Comparison of ENCODE assay signal across 27 mouse cellular contexts in genomic region chr5:90160281-90160680, GRCm38 (mm10).
"Had no signal": no experiment of that assay in that cellular context is flagged by ENCODE, and none has a peak within 500 bp of the region (broad histone marks: within the 10 kb centered on the region; RNA-seq: fewer than 3 reads in every experiment).

No protein-coding gene starts in this region.

- H3K4me2 ChIP-seq: embryonic facial prominence, embryonic 12.5 days; embryonic facial prominence, embryonic 13.5 days; embryonic facial prominence, embryonic 15.5 days; forebrain, embryonic 12.5 days; forebrain, embryonic 13.5 days; forebrain, embryonic 15.5 days had no signal

- H3K9ac ChIP-seq: embryonic facial prominence, embryonic 12.5 days; embryonic facial prominence, embryonic 13.5 days; embryonic facial prominence, embryonic 15.5 days; forebrain, embryonic 12.5 days; forebrain, embryonic 13.5 days; forebrain, embryonic 15.5 days; forebrain, postnatal 0 days had no signal

- H3K4me1 ChIP-seq: embryonic facial prominence, embryonic 12.5 days; embryonic facial prominence, embryonic 13.5 days; embryonic facial prominence, embryonic 15.5 days; forebrain, embryonic 10.5 days; forebrain, embryonic 12.5 days; forebrain, embryonic 13.5 days; forebrain, embryonic 15.5 days; heart, embryonic 10.5 days had no signal

- H3K9me3 ChIP-seq: embryonic facial prominence, embryonic 10.5 days; embryonic facial prominence, embryonic 12.5 days; embryonic facial prominence, embryonic 13.5 days; embryonic facial prominence, embryonic 15.5 days; forebrain, embryonic 10.5 days; forebrain, embryonic 12.5 days; forebrain, embryonic 13.5 days; forebrain, embryonic 15.5 days; heart, embryonic 10.5 days had no signal

- H3K27ac ChIP-seq: embryonic facial prominence, embryonic 10.5 days; embryonic facial prominence, embryonic 12.5 days; embryonic facial prominence, embryonic 13.5 days; embryonic facial prominence, embryonic 15.5 days; forebrain, embryonic 10.5 days; forebrain, embryonic 12.5 days; forebrain, embryonic 13.5 days; forebrain, embryonic 15.5 days; heart, adult 2 months; heart, embryonic 10.5 days had no signal

- DNase-seq: cerebellum, adult 9-10 months; cerebellum, adult 9-11 months; cerebellum, postnatal 10 days; cerebellum, postnatal 14 days; cerebellum, postnatal 25 days; cerebellum, postnatal 36 days; embryo, embryonic 11 days; forebrain, postnatal 0 days; gastrocnemius, postnatal 10 days; gastrocnemius, postnatal 14 days; gastrocnemius, postnatal 25 days; gastrocnemius, postnatal 36 days; heart, adult 11 months; heart, adult 18-20 months; heart, adult 2 months had no signal

- H3K36me3 ChIP-seq: embryonic facial prominence, embryonic 10.5 days; embryonic facial prominence, embryonic 12.5 days; embryonic facial prominence, embryonic 13.5 days; embryonic facial prominence, embryonic 15.5 days; forebrain, embryonic 10.5 days; forebrain, embryonic 12.5 days; forebrain, embryonic 15.5 days; heart, embryonic 10.5 days had no signal

- H3K27me3 ChIP-seq: embryonic facial prominence, embryonic 12.5 days; embryonic facial prominence, embryonic 13.5 days; embryonic facial prominence, embryonic 15.5 days; forebrain, embryonic 12.5 days; forebrain, embryonic 13.5 days; forebrain, embryonic 15.5 days had no signal

- ATAC-seq: forebrain, embryonic 13.5 days; forebrain, embryonic 14.5 days; forebrain, embryonic 15.5 days; forebrain, embryonic 16.5 days; forebrain, postnatal 0 days had no signal

- H3K4me3 ChIP-seq: embryonic facial prominence, embryonic 10.5 days; embryonic facial prominence, embryonic 12.5 days; embryonic facial prominence, embryonic 13.5 days; embryonic facial prominence, embryonic 15.5 days; erythroblast, embryonic 14.5 days; forebrain, embryonic 10.5 days; forebrain, embryonic 12.5 days; forebrain, embryonic 13.5 days; forebrain, embryonic 15.5 days; heart, adult 2 months; heart, embryonic 10.5 days had no signal
